Comparison of ENCODE assay signal across 15 mouse cellular contexts in the genomic region with DNA sequence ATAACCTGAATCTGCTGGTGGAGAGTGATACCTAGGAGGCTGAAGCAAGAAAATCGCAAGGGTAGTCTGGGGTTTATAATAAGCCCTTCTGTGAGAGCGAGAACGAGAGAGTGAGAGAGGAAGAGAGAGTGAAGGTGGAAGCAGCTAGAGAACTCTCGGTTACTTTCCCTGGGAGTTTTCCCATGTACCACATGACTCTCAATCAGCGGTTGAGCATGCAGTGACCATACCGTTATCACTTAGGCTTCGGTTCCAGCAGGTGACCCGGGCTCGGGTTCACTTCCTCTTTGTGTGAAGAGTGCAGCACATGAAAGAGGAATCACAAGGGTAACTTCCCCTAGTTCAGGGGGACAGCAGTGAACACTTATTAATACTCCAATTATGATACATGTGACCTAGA.
DNase-seq lines count a peak whose midpoint lies in the region; ATAC-seq and TF ChIP-seq lines count a peak whose summit lies in the region.
"Had no signal": no experiment of that assay in that cellular context is flagged by ENCODE, and none has a peak within 500 bp of the region (broad histone marks: within the 10 kb centered on the region; RNA-seq: fewer than 3 reads in every experiment).

No protein-coding gene starts in this region.

- no peak overlapping the region for H3K4me3 ChIP-seq in layer of hippocampus, adult 2 months
- no peak overlapping the region for H3K4me3 ChIP-seq in G1E (ENCODE audit: low read depth, low read length)
- H3K4me3 ChIP-seq in liver, postnatal 0 days (ENCODE audit: low read depth, low read length) = no peak overlapping the region
- H3K4me3 ChIP-seq: hindbrain, embryonic 12.5 days; intestine, embryonic 15.5 days; liver, embryonic 13.5 days; midbrain, embryonic 10.5 days had no signal

- no peak overlapping the region for H3K27ac ChIP-seq in layer of hippocampus, adult 2 months
- no peak overlapping the region for H3K27ac ChIP-seq in liver, postnatal 0 days (ENCODE audit: low read depth)
- H3K27ac ChIP-seq: hindbrain, embryonic 12.5 days; intestine, embryonic 15.5 days; kidney, postnatal 0 days; liver, embryonic 13.5 days; midbrain, embryonic 10.5 days had no signal

- H3K4me1 ChIP-seq in G1E (ENCODE audit: insufficient read depth, low read depth, low read length) = peaks cover 27% of the 10 kb centered on the region
- no peaks in the 10 kb centered on the region for H3K4me1 ChIP-seq in liver, postnatal 0 days (ENCODE audit: insufficient read depth)
- H3K4me1 ChIP-seq: hindbrain, embryonic 12.5 days; intestine, embryonic 15.5 days; liver, embryonic 13.5 days had no signal

- WGBS in liver, postnatal 0 days (ENCODE audit: insufficient replicate concordance) = 36% methylated on average over 9 of the region's 9 CpGs

- no peak overlapping the region for H3K4me2 ChIP-seq in liver, postnatal 0 days (ENCODE audit: low read depth, low read length)
- H3K4me2 ChIP-seq: hindbrain, embryonic 12.5 days; intestine, embryonic 15.5 days; liver, embryonic 13.5 days had no signal

- ATAC-seq in G1E (ENCODE audit: extremely low read depth, insufficient number of reproducible peaks, low FRiP score, poor library complexity, severe bottlenecking) = peak; percentile 84
- no peak for ATAC-seq in liver, postnatal 0 days
- ATAC-seq: intestine, embryonic 15.5 days had no signal

- intact Hi-C loops in left cerebral cortex, postnatal 36 days (cut with DNase I) = no loop called here

- no peak for TF ChIP-seq EP300 in liver, postnatal 0 days (IDR thresholded peaks at IDR 0.05; ENCODE audit: low read depth)

- DNase-seq in layer of hippocampus, adult 9-10 months (ENCODE audit: low spot score) = peak; percentile 27
- DNase-seq in layer of hippocampus, adult 2 months (ENCODE audit: low spot score in 2 of 2) = no peak
- DNase-seq in G1E (ENCODE audit: low spot score) = peak; percentile 34
- peak; percentile 31 for DNase-seq in liver, postnatal 0 days
- DNase-seq in spleen, adult 12 weeks (ENCODE audit: low spot score) = peak; percentile 47
- DNase-seq in adrenal gland, adult (ENCODE audit: inconsistent age in 2 of 2, low spot score in 1 of 2) = no peak
- no peak for DNase-seq in frontal cortex, postnatal 25 days (ENCODE audit: low spot score in 2 of 2)
- no peak for DNase-seq in left cerebral cortex, postnatal 36 days (ENCODE audit: low spot score in 2 of 2)
- DNase-seq: cerebellum, adult 8-10 months; gastrocnemius, postnatal 36 days; liver, embryonic 13.5 days had no signal

- H3K36me3 ChIP-seq in G1E (replicated peaks) = no peaks in the 10 kb centered on the region
- no peaks in the 10 kb centered on the region for H3K36me3 ChIP-seq in liver, postnatal 0 days (replicated peaks; ENCODE audit: insufficient read depth, low read length)
- H3K36me3 ChIP-seq: hindbrain, embryonic 12.5 days; intestine, embryonic 15.5 days; liver, embryonic 13.5 days; midbrain, embryonic 10.5 days had no signal

- peaks cover 8% of the 10 kb centered on the region for H3K27me3 ChIP-seq in G1E (ENCODE audit: insufficient read depth, low read length)
- no peaks in the 10 kb centered on the region for H3K27me3 ChIP-seq in liver, postnatal 0 days (ENCODE audit: insufficient read depth, low read length)
- H3K27me3 ChIP-seq: hindbrain, embryonic 12.5 days; intestine, embryonic 15.5 days; liver, embryonic 13.5 days had no signal

- no peak overlapping the region for H3K9ac ChIP-seq in liver, postnatal 0 days (replicated peaks)
- H3K9ac ChIP-seq: hindbrain, embryonic 12.5 days; intestine, embryonic 15.5 days; liver, embryonic 13.5 days had no signal

- no peak for TF ChIP-seq CTCF in layer of hippocampus, adult 2 months (conservative IDR thresholded peaks at IDR 0.05)
- TF ChIP-seq CTCF in G1E (IDR thresholded peaks at IDR 0.05; ENCODE audit: low read depth, low read length) = no peak
- TF ChIP-seq CTCF in liver, postnatal 0 days (IDR thresholded peaks at IDR 0.05; ENCODE audit: low read depth) = no peak

- no peaks in the 10 kb centered on the region for H3K9me3 ChIP-seq in G1E (replicated peaks)
- H3K9me3 ChIP-seq in liver, postnatal 0 days (ENCODE audit: low read length) = no peaks in the 10 kb centered on the region
- H3K9me3 ChIP-seq: hindbrain, embryonic 12.5 days; intestine, embryonic 15.5 days; liver, embryonic 13.5 days; midbrain, embryonic 10.5 days had no signal

Comparison
In these comparisons a context has a peak if more than half of its experiments do, and no peak if none do; other contexts are left out.
1. DNase-seq: peak in layer of hippocampus, adult 9-10 months (single experiment), G1E (single experiment), liver, postnatal 0 days (single experiment) and spleen, adult 12 weeks (single experiment); none in layer of hippocampus, adult 2 months (0 of 2), adrenal gland, adult (0 of 2), frontal cortex, postnatal 25 days (0 of 2) and left cerebral cortex, postnatal 36 days (0 of 2).